17 mouse cellular contexts compared by ENCODE assay signal in the genomic region with DNA sequence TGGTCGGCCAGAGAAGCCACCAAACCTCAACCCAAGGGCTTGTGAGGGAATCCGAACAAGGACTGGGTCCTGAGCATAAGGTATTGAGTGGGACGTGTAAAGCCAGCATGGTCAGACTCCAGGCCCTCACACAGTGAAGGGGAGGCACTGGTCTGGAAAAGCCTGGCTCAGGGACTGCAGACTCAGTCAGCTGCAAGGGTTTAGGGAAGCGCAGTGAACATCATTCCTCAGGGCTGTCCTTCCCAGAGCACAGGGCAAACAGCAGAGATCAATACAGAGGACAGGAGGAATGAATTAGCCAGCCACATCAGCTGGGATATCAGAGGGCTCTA.
A peak's percentile ranks its signal among the peaks of the same experiment; 100 is the strongest.
DNase-seq lines count a peak whose midpoint lies in the region; ATAC-seq and TF ChIP-seq lines count a peak whose summit lies in the region.
"Had no signal": no experiment of that assay in that cellular context is flagged by ENCODE, and none has a peak within 500 bp of the region (broad histone marks: within the 10 kb centered on the region; RNA-seq: fewer than 3 reads in every experiment).

No protein-coding gene starts in this region.

- no peak for TF ChIP-seq CTCF in kidney, postnatal 0 days (IDR thresholded peaks at IDR 0.05; ENCODE audit: low read depth)

- intact Hi-C loops in heart, postnatal 10 days (cut with DNase I): loop anchor here (10.0 kb wide), 1 partner anchor 342 kb away; no protein-coding TSS in a partner anchor

- no peaks in the 10 kb centered on the region for H3K27me3 ChIP-seq in heart, embryonic 11.5 days (ENCODE audit: control insufficient read depth, insufficient read depth, low read length)
- H3K27me3 ChIP-seq in kidney, postnatal 0 days (ENCODE audit: insufficient read depth, low read length): no peaks in the 10 kb centered on the region
- no peaks in the 10 kb centered on the region for H3K27me3 ChIP-seq in limb, embryonic 11.5 days (ENCODE audit: control insufficient read depth, insufficient read depth, low read length)
- no peaks in the 10 kb centered on the region for H3K27me3 ChIP-seq in stomach, embryonic 16.5 days (ENCODE audit: control insufficient read depth, insufficient read depth, low read length)
- H3K27me3 ChIP-seq: Patski had no signal

- DNase-seq in heart, postnatal 10 days: no peak
- peak; percentile 38 for DNase-seq in kidney, postnatal 0 days (ENCODE audit: low spot score)
- DNase-seq in kidney, postnatal 25 days: no peak
- peak; percentile 32 for DNase-seq in limb, embryonic 11.5 days (ENCODE audit: low spot score)
- no peak for DNase-seq in layer of hippocampus, adult 9-10 months (ENCODE audit: low spot score)
- DNase-seq: adrenal gland, adult 2 months; cerebellum, postnatal 36 days; layer of hippocampus, adult 9-11 months; left cerebral cortex, postnatal 4 days; lung, adult 2 months; right cerebral cortex, adult 18-20 months; thymus, postnatal 36 days had no signal

- no peak overlapping the region for H3K4me3 ChIP-seq in heart, embryonic 11.5 days (ENCODE audit: low read depth, low read length)
- no peak overlapping the region for H3K4me3 ChIP-seq in kidney, postnatal 0 days (replicated peaks; ENCODE audit: low read depth, low read length)
- no peak overlapping the region for H3K4me3 ChIP-seq in limb, embryonic 11.5 days (ENCODE audit: low read depth, low read length)
- no peak overlapping the region for H3K4me3 ChIP-seq in stomach, embryonic 16.5 days (replicated peaks; ENCODE audit: low read length)
- H3K4me3 ChIP-seq: erythroblast, embryonic 14.5 days; megakaryocyte, embryonic 14.5 days had no signal

- 33% methylated on average over 4 of the region's 4 CpGs for WGBS in heart, embryonic 11.5 days (ENCODE audit: insufficient replicate concordance)
- WGBS in kidney, postnatal 0 days: 17% methylated on average over 4 of the region's 4 CpGs
- WGBS in limb, embryonic 11.5 days: 13% methylated on average over 4 of the region's 4 CpGs
- WGBS in stomach, embryonic 16.5 days: 32% methylated on average over 4 of the region's 4 CpGs

- peak overlapping the region; percentile 36 for H3K27ac ChIP-seq in heart, embryonic 11.5 days (ENCODE audit: low read depth, low read length)
- H3K27ac ChIP-seq in kidney, postnatal 0 days: peak overlapping the region; percentile 37
- H3K27ac ChIP-seq in limb, embryonic 11.5 days (replicated peaks; ENCODE audit: low read depth, low read length): no peak overlapping the region
- peak overlapping the region; percentile 93 for H3K27ac ChIP-seq in stomach, embryonic 16.5 days (ENCODE audit: low read length)

- no peaks in the 10 kb centered on the region for H3K36me3 ChIP-seq in heart, embryonic 11.5 days (ENCODE audit: control insufficient read depth, insufficient read depth, low read length)
- H3K36me3 ChIP-seq in kidney, postnatal 0 days (ENCODE audit: insufficient read depth, low read length): no peaks in the 10 kb centered on the region
- no peaks in the 10 kb centered on the region for H3K36me3 ChIP-seq in limb, embryonic 11.5 days (ENCODE audit: control insufficient read depth, insufficient read depth, low read length)
- H3K36me3 ChIP-seq in stomach, embryonic 16.5 days (ENCODE audit: control insufficient read depth, insufficient read depth, low read length): no peaks in the 10 kb centered on the region

- no peaks in the 10 kb centered on the region for H3K9me3 ChIP-seq in heart, embryonic 11.5 days (replicated peaks; ENCODE audit: control insufficient read depth, low read length)
- H3K9me3 ChIP-seq in kidney, postnatal 0 days (replicated peaks; ENCODE audit: low read length): no peaks in the 10 kb centered on the region
- H3K9me3 ChIP-seq in limb, embryonic 11.5 days (ENCODE audit: control insufficient read depth, low read length): no peaks in the 10 kb centered on the region
- no peaks in the 10 kb centered on the region for H3K9me3 ChIP-seq in stomach, embryonic 16.5 days (replicated peaks; ENCODE audit: control insufficient read depth, low read length)
- H3K9me3 ChIP-seq: megakaryocyte, embryonic 14.5 days had no signal

- no peak overlapping the region for H3K4me2 ChIP-seq in heart, embryonic 11.5 days
- no peak overlapping the region for H3K4me2 ChIP-seq in kidney, postnatal 0 days (ENCODE audit: low read length)
- H3K4me2 ChIP-seq in limb, embryonic 11.5 days (ENCODE audit: low read depth, severe bottlenecking): no peak overlapping the region
- no peak overlapping the region for H3K4me2 ChIP-seq in stomach, embryonic 16.5 days (ENCODE audit: low read depth, low read length)

- no peak for ATAC-seq in heart, embryonic 11.5 days (replicated peaks; ENCODE audit: insufficient number of reproducible peaks, low FRiP score, low TSS enrichment)
- ATAC-seq in kidney, postnatal 0 days (replicated peaks; ENCODE audit: low FRiP score, low read depth): no peak; the same call in 1 of the 2 replicates
- 0 out of 2 replicates have a peak, but pooled peaks have one; percentile 15 for ATAC-seq in limb, embryonic 11.5 days (ENCODE audit: insufficient number of reproducible peaks, low FRiP score, low TSS enrichment, low read depth)
- ATAC-seq in stomach, embryonic 16.5 days (ENCODE audit: insufficient read depth, low FRiP score): peak; percentile 27
- ATAC-seq: Patski had no signal

- H3K4me1 ChIP-seq in heart, embryonic 11.5 days (ENCODE audit: control insufficient read depth, insufficient read depth, low read length): peaks cover 43% of the 10 kb centered on the region
- no peaks in the 10 kb centered on the region for H3K4me1 ChIP-seq in kidney, postnatal 0 days (replicated peaks; ENCODE audit: insufficient read depth, low read length)
- peaks cover 18% of the 10 kb centered on the region for H3K4me1 ChIP-seq in limb, embryonic 11.5 days (ENCODE audit: control insufficient read depth, insufficient read depth, low read length)
- peaks cover 20% of the 10 kb centered on the region for H3K4me1 ChIP-seq in stomach, embryonic 16.5 days (ENCODE audit: control insufficient read depth, insufficient read depth, low read length)

- peak overlapping the region; percentile 40; the same call in 1 of the 2 replicates for H3K9ac ChIP-seq in heart, embryonic 11.5 days (ENCODE audit: low read depth, low read length)
- no peak overlapping the region for H3K9ac ChIP-seq in kidney, postnatal 0 days (ENCODE audit: low read depth, low read length)
- H3K9ac ChIP-seq in limb, embryonic 11.5 days (ENCODE audit: low read length): no peak overlapping the region
- peak overlapping the region; percentile 51; the same call in 1 of the 2 replicates for H3K9ac ChIP-seq in stomach, embryonic 16.5 days (ENCODE audit: low read length)

Comparison
In these comparisons a context has a peak if more than half of its experiments do, and no peak if none do; other contexts are left out.
1. DNase-seq: peak in kidney, postnatal 0 days (single experiment) and limb, embryonic 11.5 days (single experiment); none in heart, postnatal 10 days (0 of 2), kidney, postnatal 25 days (0 of 2) and layer of hippocampus, adult 9-10 months (single experiment).
2. ATAC-seq: peak in limb, embryonic 11.5 days (single experiment) and stomach, embryonic 16.5 days (single experiment); none in heart, embryonic 11.5 days (single experiment) and kidney, postnatal 0 days (single experiment).
3. H3K9ac ChIP-seq: peak in heart, embryonic 11.5 days (single experiment) and stomach, embryonic 16.5 days (single experiment); none in kidney, postnatal 0 days (single experiment) and limb, embryonic 11.5 days (single experiment).